Mouse (Mus musculus) heart, embryonic 14.5 days (tissue): ENCODE measurements around the gene B9d1. TPM values are rescaled to one million over a fixed set of nuclear protein-coding genes. Genes with fewer than 3 reads are reported as not detected.

ENCODE experiments used
- ATAC-seq: fragments of 200-750 bp; cut with Nextera tagmentation; 2 replicates; pipeline ENCODE4 v1.8.0; 2017; ENCODE audit warnings: low read depth, moderate TSS enrichment; ENCODE audit not compliant: insufficient number of reproducible peaks, insufficient read depth, low FRiP score
- H3K27ac ChIP-seq, 2 experiments: fragments of 200-500 bp in 1 of 2; fragments of 300-500 bp in 1 of 2; sonication (generic) in 1 of 2; replicated peaks in 1 of 2; 2 replicates each; pipeline ENCODE4 v1.5.1; 2012 to 2014; ENCODE audit warnings: low read depth in 2 of 2, low read length in 2 of 2, control low read depth in 1 of 2, mild to moderate bottlenecking in 1 of 2, mixed read lengths in 1 of 2; ENCODE audit not compliant: control insufficient read depth in 1 of 2, insufficient read depth in 1 of 2
- H3K27me3 ChIP-seq: fragments of 300-500 bp; sonication (generic); 2 replicates; pipeline ENCODE4 v1.6.1; 2014; ENCODE audit warnings: mild to moderate bottlenecking, low read length, control low read depth; ENCODE audit not compliant: control insufficient read depth, insufficient read depth
- H3K36me3 ChIP-seq: fragments of 300-500 bp; sonication (generic); 2 replicates; pipeline ENCODE4 v1.6.1; 2014; ENCODE audit warnings: mild to moderate bottlenecking, control low read depth, low read length, mixed read lengths; ENCODE audit not compliant: control insufficient read depth, insufficient read depth
- H3K4me1 ChIP-seq, 2 experiments: fragments of 200-500 bp in 1 of 2; fragments of 300-500 bp in 1 of 2; sonication (generic) in 1 of 2; 2 replicates each; pipeline ENCODE4 v1.6.1; 2012 to 2014; ENCODE audit warnings: low read length in 2 of 2, control low read depth in 1 of 2, mixed read lengths in 1 of 2; ENCODE audit not compliant: control insufficient read depth in 2 of 2, insufficient read depth in 2 of 2
- H3K4me2 ChIP-seq: fragments of 300-500 bp; sonication (generic); 2 replicates; pipeline ENCODE4 v1.6.1; 2014; ENCODE audit warnings: mild to moderate bottlenecking, low read length
- H3K4me3 ChIP-seq, 2 experiments: fragments of 200-500 bp in 1 of 2; fragments of 300-500 bp in 1 of 2; sonication (generic) in 1 of 2; 2 replicates each; pipeline ENCODE4 v1.5.1; 2012 to 2014; ENCODE audit warnings: low read length in 2 of 2, mild to moderate bottlenecking in 2 of 2, control low read depth in 1 of 2, low read depth in 1 of 2, moderate library complexity in 1 of 2; ENCODE audit not compliant: control insufficient read depth in 1 of 2, insufficient read depth in 1 of 2
- H3K9ac ChIP-seq: fragments of 300-500 bp; sonication (generic); 2 replicates; pipeline ENCODE4 v1.6.1; 2014; ENCODE audit warnings: mild to moderate bottlenecking, low read length
- H3K9me3 ChIP-seq: fragments of 300-500 bp; sonication (generic); 2 replicates; pipeline ENCODE4 v1.6.1; 2016; ENCODE audit warnings: low read length, control low read depth; ENCODE audit not compliant: control insufficient read depth
- WGBS: fragments of 180-500 bp; shearing (Covaris S2); extraction: QIAGEN DNeasy Blood & Tissue Kit; methylation state at CpG from one replicate; pipeline ENCODE4 v1.1.7; 2014; 5-methylcytosine and 5-hydroxymethylcytosine counted together
- polyA plus RNA-seq: library from polyadenylated mRNA; unstranded; fragments of >200 nt; fragmentation: Nextera tagmentation; extraction: Ambion mirVana; gene quantifications from 2 replicates; pipeline ENCODE4 v1.2.1, GENCODE M21; 2014

The B9d1 gene
- polyA plus RNA-seq, 1 experiment from 2014 or later, result 13.3 TPM

DNA sequence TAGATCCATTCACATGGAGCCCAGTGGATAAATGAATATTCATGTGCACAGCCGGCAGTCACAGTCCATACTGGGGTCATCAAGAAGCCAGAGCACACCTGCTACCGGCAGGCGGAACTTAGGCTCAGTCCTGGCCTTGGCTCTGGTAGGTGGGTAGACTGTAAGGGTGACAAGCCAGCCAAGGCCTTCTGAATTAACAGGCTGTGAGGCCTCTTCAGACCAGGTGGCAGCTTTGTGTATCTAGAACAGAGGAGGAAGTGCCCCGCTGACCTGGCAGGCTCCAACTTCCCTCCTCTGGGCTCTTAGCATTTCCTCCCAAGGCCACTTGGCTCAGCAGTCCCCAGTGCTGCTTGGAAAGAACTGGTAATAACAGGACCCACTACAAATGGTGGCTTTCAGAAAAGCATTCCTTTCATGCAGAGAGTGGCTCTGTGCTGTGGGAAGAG is 24.3 kb downstream of the B9d1 start:
- WGBS, result 55% methylated on average over 4 of the region's 4 CpGs
- H3K9ac ChIP-seq, result no peak overlapping the region
- H3K27ac ChIP-seq, result no peak overlapping the region; a peak in 1 of 4 replicates
- peaks cover 4% of the 10 kb centered on the region in 2 experiments; a peak in 3 of 4 replicates for H3K4me1 ChIP-seq
- H3K36me3 ChIP-seq, result peaks cover 30% of the 10 kb centered on the region
- no peak for ATAC-seq
- H3K4me2 ChIP-seq, result no peak overlapping the region
- no peak overlapping the region for H3K4me3 ChIP-seq
- H3K9me3 ChIP-seq, result no peaks in the 10 kb centered on the region
- H3K27me3 ChIP-seq, result no peaks in the 10 kb centered on the region

DNA sequence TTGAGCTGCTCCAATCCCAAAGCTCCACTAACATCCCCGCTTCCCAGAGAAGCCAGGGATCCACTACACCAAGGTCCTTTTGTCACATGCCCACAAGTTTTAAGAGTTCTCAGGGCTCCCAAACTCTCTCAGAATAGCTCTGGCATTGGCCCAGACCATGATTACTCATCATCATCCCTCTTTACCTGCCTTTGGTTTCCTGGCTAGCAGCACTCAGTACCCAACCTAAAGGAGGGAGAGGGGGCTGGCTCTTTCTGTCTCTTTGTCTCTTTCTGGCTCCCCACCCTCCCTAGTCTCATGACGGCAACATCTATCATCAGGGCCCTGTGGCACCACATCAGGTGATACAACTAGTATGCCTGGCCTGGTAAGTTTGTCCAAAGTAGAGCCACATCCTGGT is 27.9 kb downstream of the B9d1 start:
- 0 out of 4 replicates have a peak overlapping the region, but pooled peaks of 1 of the 2 experiments have one; percentile 6 for H3K27ac ChIP-seq
- H3K4me3 ChIP-seq, result no peak overlapping the region
- ATAC-seq, result no peak
- H3K36me3 ChIP-seq, result peaks cover 22% of the 10 kb centered on the region
- peaks cover 0 to 4% of the 10 kb centered on the region in 2 experiments; a peak in 3 of 4 replicates for H3K4me1 ChIP-seq
- no peaks in the 10 kb centered on the region for H3K27me3 ChIP-seq
- 79% methylated on average over 2 of the region's 2 CpGs for WGBS
- H3K9me3 ChIP-seq, result no peaks in the 10 kb centered on the region
- H3K4me2 ChIP-seq, result no peak overlapping the region
- no peak overlapping the region for H3K9ac ChIP-seq

DNA sequence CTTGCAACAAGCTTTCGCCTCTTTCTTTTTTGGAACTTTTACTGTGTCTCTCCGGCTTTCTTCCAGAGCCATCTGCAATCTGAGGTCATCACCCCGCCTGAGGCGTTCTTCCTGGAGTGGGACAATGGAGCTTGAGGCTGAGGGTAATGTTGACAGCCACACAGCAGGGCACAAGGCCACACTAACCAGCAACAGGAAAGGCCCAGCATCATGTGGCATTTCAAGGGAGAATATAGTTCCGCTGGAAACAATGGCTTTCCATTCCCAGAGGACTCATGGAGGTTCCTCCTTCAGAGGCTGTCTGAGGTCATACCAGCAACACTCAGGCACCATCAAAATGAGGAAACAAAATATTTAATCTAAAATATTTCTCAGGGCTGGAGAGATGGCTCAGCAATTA is 28.6 kb downstream of the B9d1 start:
- no peak for ATAC-seq
- H3K4me1 ChIP-seq, result peaks cover 0 to 4% of the 10 kb centered on the region in 2 experiments; a peak in 3 of 4 replicates
- no peak overlapping the region for H3K9ac ChIP-seq
- no peak overlapping the region for H3K4me2 ChIP-seq
- H3K27ac ChIP-seq, result peak overlapping the region in 1 of 2 experiments; percentile 40; a peak in 3 of 4 replicates
- H3K4me3 ChIP-seq, result no peak overlapping the region
- H3K36me3 ChIP-seq, result peaks cover 22% of the 10 kb centered on the region
- H3K27me3 ChIP-seq, result no peaks in the 10 kb centered on the region
- WGBS, result 64% methylated on average over 5 of the region's 5 CpGs
- no peaks in the 10 kb centered on the region for H3K9me3 ChIP-seq

DNA sequence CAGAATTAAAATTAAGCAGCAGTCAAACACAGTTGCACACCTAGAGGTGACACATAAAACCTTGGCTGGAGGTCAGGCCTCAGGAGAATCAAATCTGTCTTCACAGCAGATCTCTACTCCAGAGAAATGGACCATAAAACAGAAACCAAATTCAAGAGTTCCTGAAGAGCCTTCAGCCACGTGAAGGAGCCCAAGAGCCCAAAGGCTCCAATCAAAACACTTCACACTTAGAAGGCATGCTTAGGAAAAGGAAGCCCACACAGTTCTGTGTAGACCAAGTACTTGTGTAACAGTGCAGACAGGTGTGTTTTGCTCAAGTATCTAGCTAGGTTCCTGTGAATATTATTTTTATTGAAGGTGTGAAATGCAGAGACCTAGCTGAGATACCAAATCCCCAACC is 30.6 kb downstream of the B9d1 start:
- WGBS, result 66% methylated on average over 1 of the region's 1 CpGs
- ATAC-seq, result no peak
- peaks cover 14% of the 10 kb centered on the region for H3K36me3 ChIP-seq

DNA sequence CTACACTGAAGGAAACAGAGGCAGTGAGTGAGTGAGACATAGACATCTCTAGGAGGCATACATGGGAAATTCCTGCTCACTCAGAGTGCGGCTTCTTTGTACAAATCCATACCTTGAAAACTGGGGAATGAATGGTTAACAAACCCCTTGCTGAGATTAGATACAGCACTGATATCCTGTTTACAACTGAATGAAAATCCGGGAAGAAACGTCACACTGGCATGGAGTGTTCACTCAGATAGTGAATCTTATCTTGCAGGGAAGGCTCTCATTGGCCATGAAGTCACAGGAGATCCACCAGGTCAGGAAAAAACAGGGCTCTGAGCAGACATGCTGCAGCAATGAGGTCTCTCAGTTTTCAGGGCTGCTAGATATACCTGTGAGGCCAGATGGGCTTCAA is 32.0 kb downstream of the B9d1 start:
- Histone ChIP-seq H3K36me3 (peaks cover 16% of the 10 kb centered on the region), H3K4me2 (no peak overlapping the region), H3K9ac (no peak overlapping the region), H3K27me3 (no peaks in the 10 kb centered on the region), H3K4me1 (peaks cover 2 to 5% of the 10 kb centered on the region in 2 experiments; a peak in 2 of 4 replicates), H3K4me3 (no peak overlapping the region), H3K27ac (no peak overlapping the region), H3K9me3 (no peaks in the 10 kb centered on the region)
- 39% methylated on average over 3 of the region's 3 CpGs for WGBS
- ATAC-seq, result no peak

More for the DNA sequence above, 30.6 kb downstream of the B9d1 start:
- peaks cover 0 to 2% of the 10 kb centered on the region in 2 experiments; a peak in 1 of 4 replicates for H3K4me1 ChIP-seq
- H3K27me3 ChIP-seq, result no peaks in the 10 kb centered on the region
- H3K9ac ChIP-seq, result no peak overlapping the region
- H3K4me3 ChIP-seq, result no peak overlapping the region
- no peak overlapping the region for H3K4me2 ChIP-seq
- no peak overlapping the region for H3K27ac ChIP-seq
- no peaks in the 10 kb centered on the region for H3K9me3 ChIP-seq

DNA sequence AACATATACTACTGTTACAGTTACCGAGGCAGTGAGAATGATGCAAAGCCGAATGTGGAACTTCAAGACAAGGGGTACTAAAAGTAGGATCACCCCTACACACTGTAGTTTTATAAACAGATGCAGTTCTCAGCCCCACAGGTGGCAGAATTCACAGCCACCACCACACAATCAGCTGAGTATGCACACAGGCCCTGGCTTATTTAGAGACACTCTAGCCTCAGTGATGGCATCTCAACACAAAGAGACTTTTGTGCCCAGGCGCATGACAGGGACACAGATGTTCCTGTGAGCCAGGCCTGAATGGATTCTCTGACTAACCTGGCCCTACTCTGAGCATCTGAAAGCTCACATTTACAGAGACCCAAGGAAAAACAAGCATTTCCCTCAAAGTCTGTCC is 32.4 kb downstream of the B9d1 start:
- 78% methylated on average over 3 of the region's 3 CpGs for WGBS
- Histone ChIP-seq H3K4me2 (no peak overlapping the region), H3K27ac (no peak overlapping the region), H3K9me3 (no peaks in the 10 kb centered on the region), H3K9ac (no peak overlapping the region), H3K36me3 (peaks cover 12% of the 10 kb centered on the region), H3K4me3 (no peak overlapping the region), H3K27me3 (no peaks in the 10 kb centered on the region), H3K4me1 (peaks cover 2 to 5% of the 10 kb centered on the region in 2 experiments; a peak in 2 of 4 replicates)
- no peak for ATAC-seq

DNA sequence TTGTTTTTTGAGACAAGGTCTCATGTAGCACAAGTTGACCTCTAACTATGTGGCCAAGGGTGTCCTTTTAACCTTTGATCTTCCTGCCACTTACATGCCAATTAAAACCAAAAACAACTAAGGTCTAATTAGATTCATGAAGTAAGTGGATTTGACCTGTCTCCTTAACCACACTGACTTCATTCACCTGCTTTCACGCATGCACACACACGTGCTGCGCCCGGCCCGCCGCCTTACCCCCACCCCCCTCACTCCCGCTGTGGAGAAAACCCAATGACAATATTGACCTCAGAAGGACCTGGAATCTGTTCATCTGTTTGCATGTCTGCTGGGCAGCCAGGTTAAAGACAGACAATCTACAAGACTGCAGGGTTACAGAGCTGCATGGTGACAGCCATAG is 35.7 kb downstream of the B9d1 start:
- H3K36me3 ChIP-seq, result peaks cover 31% of the 10 kb centered on the region
- ATAC-seq, result no peak
- H3K4me3 ChIP-seq, result no peak overlapping the region
- H3K4me1 ChIP-seq, result peaks cover 0 to 5% of the 10 kb centered on the region in 2 experiments; a peak in 2 of 4 replicates
- no peaks in the 10 kb centered on the region for H3K27me3 ChIP-seq
- no peak overlapping the region for H3K27ac ChIP-seq
- H3K4me2 ChIP-seq, result no peak overlapping the region
- WGBS, result 87% methylated on average over 7 of the region's 7 CpGs
- H3K9me3 ChIP-seq, result no peaks in the 10 kb centered on the region
- H3K9ac ChIP-seq, result no peak overlapping the region

DNA sequence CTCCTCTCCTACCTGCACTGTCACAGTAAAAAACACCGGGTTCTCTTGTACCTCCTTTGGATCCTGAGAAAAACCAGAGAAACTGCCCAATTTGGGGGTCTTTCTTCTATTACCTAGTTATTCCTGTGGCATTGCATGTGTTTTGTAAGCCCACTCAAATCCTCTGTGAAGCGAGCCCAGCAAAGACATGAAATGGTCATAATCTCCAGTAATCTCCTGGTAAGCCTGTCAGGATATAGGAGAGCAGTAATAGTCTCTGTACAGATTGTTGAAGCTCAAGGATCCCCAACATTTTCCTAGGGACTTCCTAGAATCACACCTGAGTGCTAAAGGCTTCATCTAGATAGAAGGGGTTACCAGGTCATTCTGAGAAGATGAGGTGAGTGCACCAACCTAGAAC is 36.2 kb downstream of the B9d1 start:
- ATAC-seq, result no peak
- no peak overlapping the region for H3K9ac ChIP-seq
- H3K27ac ChIP-seq, result no peak overlapping the region
- 93% methylated on average over 2 of the region's 2 CpGs for whole genome bisulfite sequencing
- H3K9me3 ChIP-seq, result no peaks in the 10 kb centered on the region
- no peaks in the 10 kb centered on the region for H3K27me3 ChIP-seq
- H3K4me3 ChIP-seq, result no peak overlapping the region
- peaks cover 0 to 5% of the 10 kb centered on the region in 2 experiments; a peak in 2 of 4 replicates for H3K4me1 ChIP-seq
- H3K4me2 ChIP-seq, result no peak overlapping the region
- peaks cover 35% of the 10 kb centered on the region for H3K36me3 ChIP-seq
